Mouse (Mus musculus) testis, adult 2 months (tissue): ENCODE measurements around the gene Tmem230.
"Not testable (repeated sequence)": the region's sequence is repeated elsewhere in the genome, so short reads cannot be mapped to it uniquely, and the experiment has no call there.

Experiments used
- CTCF ChIP-seq: fragments of 200-500 bp; IDR thresholded peaks from 2 replicates; pipeline ENCODE4 v1.5.1; 2012; ENCODE audit warnings: low read depth, mild to moderate bottlenecking, inconsistent platforms, low read length, moderate library complexity; ENCODE audit not compliant: control insufficient read depth, insufficient read depth, insufficient replicate concordance
- POLR2A ChIP-seq: fragments of 200-500 bp; IDR thresholded peaks from 2 replicates; pipeline ENCODE4 v1.6.1; 2012; ENCODE audit warnings: low read depth, mild to moderate bottlenecking, inconsistent platforms, low read length, moderate library complexity; ENCODE audit not compliant: control insufficient read depth

DNA sequence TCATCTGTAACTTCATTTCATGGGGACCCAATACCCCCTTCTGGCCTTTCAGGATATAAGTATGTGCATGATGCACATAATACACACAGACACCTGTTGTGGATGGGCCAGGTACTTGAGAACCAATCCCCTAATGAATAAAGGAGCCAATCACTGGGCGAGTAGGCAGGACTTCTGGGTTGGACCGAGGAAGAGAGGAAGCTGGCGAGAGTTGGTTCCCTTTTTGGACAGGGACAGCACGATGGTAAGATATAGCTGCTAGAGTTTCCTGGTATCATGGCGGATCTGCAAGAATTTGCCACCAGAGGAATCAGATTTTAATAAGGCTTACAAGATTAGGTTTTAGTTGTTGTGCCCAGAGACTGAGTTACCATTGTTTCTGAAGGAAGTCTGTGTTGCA, 38.1 kb upstream of the Tmem230 start:
- TF ChIP-seq CTCF, POLR2A: not testable (repeated sequence)
